Mouse (Mus musculus) mouse trophoblast stem cell (cell line): ENCODE results near the gene Pde2a.

Experiments used
- in situ Hi-C, 2 experiments: fragments of 300-500 bp; cut with MseI, MboI; formaldehyde crosslinking; loops; 2 replicates in 1 of 2; 3 replicates in 1 of 2; pipeline ENCODE4 v1.15.1; 2025

The Pde2a gene

DNA sequence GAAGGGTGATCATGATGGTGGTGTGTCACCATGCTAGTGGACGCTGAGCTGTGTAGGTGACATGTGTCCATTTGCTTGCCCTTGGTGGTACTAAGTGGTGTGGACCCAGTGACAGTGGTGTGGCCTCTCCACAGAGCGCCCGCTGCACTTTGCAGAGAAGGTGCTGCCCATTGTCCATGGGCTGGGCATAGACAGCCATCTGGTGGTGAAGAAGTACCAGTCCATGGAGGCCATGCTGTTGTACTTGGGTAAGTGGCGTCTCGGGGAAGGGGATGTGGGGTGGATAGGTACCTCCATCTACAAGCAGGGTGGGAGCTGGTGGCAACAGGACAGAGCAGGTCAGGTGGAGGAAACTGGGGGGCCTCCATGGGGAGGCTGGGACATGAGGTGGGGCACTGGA, 17.7 kb upstream of the Pde2a start:
- in situ Hi-C loops = no loop called here

DNA sequence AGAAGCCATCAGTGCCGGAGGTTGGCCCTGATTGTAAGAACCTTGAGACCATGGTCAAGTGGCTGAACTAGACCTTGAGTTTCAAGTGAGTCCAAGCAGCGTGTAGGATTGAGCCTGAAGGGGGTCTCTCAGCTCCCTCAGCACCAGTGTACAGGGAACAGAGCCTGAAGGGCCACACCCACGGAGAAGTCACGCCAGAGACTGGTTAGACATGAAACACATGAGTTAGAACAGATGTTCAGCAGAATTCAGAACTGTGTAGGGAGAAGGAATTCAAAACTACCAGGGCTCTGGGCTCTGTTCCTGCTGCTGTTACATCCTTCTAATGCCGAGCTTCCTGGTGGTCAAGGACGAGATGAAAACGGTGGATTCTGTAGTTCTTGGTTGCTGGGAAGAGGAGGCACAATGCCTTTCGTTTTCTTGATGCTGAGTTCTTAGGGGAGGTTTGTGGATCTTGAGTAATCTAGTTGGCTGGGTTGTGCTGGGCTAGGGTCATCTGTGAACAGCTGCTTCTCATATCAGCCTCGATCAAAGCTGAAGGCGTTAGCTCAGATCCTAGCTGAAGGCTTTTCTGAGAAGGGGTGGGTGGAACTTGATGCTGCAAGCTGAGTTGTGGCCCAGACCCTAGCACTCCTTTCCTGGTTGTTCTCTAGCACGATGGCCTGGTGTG, 11.1 kb upstream of the Pde2a start, which contains the start of gene Gm45837:
Gene Gm45837, plus strand, starts transcription at position 620 of the 670 bp plus-strand sequence.
- in situ Hi-C loops = no loop called here

DNA sequence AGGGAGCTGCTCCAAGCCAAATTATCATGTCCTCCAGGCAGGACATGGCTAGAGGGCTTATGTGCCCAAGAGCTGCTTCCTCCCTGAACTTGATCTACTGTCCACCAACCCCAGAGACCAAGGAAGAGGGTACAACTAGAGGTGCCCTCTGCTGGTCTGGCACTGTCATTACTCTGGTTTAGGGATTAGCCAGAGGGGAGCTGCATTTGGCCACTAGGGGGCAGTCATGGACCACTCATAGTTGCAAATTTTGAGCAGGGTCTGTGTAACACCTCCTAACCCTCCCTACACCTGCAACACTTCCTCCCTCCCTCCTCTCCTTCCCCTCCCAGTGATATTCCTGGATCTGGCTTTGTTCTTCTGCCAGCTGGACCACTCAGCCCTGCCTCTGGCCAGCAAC, 8.7 kb upstream of the Pde2a start:
- in situ Hi-C loops = no loop called here

DNA sequence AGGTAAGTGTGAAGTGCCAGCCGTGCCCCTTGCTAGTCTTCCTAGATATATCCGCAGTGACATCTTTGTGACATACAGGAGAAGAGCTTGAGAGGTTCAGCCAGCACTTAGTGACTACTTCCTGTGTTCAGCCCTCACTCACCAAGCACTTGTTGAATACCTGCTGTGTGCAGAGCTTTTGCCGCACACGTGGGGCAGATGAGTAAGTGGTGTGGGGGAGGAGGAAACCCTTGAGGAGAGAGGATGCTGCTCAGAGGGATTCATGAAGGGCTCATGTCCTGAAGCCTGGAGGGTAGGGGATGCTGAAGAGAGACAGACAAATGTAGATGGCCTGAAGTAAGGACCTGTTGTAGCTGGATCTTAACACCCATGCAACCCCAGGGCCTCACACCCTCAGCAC, 7.3 kb upstream of the Pde2a start:
- in situ Hi-C loops = no loop called here

DNA sequence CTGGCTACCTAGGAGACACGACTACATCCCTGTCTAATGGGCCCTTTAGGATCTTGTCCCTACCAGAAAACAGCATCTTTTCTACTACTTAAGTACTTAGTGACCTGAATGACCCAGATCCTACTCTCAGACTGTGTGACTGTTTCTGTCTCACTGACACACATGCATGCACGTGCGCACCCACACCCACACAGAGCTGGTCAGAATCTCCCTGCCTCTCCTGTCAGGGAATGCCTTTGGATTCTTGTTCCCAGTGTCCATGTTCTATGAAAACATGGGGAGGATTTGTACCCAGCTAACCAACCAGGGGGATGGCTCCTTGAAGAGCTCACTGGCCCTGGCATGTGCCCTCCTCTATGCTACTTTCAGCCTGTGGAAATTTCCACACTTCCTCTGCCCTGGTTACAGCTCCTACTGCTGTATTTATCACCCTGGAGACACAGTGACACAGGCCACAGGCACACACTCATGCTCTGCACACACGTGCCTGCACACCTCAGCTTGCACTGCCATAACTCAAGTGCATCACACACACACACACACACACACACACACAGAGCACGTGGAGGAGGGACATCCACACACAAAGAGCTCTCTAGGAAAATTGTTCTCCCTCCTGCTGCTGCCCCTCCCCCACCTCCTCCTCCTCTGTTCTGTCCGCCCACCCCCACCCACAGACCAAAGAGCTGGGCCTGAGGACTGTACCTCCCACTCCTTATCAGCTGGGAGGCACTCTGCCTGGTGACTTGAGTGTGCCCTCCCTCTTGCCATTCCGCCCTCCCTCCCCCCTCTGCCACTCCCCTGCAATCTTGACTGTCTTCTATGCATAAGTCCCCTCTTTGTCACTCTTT, 6.6 kb upstream of the Pde2a start:
- in situ Hi-C loops = no loop called here

DNA sequence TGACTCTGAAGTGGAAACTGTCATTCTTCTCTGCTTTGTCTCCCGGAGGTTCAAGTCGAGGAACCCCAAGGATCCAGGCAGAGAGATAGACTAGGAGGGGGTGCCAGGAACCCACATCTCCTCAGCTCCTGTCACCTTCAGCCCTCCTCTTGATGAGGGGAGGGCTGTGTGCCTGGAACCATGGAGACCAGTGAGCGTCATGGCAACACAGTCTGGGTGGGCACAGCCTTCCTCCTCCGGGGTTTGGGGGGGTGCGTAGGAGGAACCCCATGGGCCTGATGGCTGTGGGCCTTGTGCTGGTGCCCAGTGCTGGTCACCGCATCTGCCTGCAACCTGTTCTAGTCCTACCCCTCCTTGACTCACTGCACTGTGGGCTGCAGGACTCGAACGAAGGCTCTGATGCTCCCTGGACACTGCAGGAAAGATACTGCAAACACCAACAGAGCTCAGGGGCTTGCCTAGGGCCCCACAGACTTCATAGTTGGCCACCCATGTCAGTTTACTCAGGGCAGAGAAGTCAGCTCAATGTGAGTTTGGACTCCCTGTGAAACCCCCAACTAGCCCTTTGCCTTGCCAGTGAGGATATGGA, 5.9 kb upstream of the Pde2a start:
- in situ Hi-C loops = no loop called here

DNA sequence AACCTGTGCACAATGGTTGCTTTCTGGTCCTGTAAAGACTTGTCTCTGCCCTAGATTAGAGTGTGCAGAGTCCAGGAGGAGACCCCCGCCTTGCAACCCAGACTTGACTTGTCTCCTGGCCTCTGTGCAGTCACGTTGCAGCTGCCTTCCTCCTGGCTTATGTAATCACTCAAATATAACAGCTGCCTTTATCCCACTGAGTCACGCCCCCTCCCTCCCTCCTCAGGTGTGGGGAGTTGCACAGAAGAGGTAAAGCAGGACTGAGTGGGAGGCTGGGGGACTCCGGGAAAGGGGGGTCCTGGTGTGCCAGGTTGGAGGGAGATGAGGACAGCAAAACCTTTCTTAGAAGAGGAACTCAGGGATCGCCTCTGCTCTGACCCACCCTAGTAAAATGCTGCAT, 5.1 kb upstream of the Pde2a start:
- in situ Hi-C loops = no loop called here

DNA sequence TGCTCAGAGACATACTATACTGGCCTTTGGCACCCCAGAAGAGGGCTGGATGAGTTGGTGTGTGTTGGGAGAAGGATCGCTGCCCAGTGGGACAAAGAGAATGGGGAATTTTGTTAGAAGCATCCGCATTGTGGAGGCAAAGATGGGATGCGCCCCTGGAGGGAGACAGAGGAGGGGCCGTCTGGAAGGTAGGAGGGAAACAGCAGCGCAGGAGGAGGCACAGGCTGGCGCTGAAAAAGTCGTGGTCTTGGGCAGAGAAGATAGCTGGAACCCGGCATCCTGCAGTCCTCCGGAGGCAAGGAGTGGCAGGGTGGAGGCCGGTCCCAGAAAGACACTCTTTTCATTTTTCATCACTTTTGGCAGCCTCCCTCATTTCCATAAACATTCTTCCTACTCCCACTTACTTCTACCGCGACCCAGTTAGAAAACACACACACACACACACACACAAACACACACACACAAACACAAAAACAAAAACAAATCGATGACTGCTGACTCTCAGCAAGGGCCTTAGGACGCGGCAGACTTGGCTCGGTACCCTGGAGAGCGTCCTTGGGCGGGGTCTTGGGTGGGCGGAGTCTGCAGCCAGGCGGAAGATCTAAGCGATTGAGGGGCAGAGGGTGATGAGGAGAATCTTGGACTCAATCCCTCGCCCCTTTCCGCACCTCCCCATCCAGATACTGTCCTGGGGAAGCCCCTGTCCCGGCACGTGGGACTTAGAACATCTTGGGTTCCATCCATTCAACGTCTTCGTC, 2.3 kb upstream of the Pde2a start:
- in situ Hi-C loops = no loop called here

DNA sequence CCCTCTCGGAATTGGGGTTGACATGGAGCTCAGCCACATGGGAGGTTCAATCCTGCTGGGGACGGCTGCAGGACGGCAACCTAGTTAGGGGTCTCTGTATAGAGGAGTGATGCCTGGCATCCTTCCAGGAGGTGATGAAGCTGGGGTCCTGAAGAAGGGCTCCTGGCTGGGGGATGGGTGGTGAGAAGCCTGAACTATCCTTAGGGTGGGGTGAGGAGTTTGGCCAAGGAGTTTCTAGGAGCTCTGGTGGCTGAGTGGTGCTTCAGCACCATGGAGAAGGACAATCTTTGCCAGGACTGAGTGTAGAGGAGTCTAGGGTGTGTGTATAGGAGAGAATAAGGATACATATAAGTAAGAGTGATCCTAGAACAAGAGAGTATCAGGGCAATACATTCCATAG, 578 bp downstream of the Pde2a start:
- in situ Hi-C loops = no loop called here

DNA sequence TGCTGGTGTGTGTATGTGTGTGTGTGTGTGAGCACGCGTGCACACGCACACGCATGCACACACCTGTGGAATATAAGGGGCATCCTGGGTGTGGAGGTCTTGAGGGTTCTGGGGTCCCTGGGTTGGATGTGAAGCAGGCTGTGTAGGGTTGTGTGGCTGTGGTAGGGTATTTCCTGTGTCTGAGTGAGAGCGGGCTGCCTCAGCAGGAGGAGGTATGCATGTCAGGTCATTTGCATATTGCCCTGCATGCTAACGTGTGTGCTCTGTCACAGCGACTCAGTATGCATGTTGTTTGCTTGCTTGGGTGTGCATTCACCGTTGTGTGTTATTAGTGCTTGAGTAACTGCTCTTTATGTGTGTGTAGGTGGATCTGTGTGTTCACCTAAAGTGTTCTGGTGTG, 1.2 kb downstream of the Pde2a start:
- in situ Hi-C loops = no loop called here

DNA sequence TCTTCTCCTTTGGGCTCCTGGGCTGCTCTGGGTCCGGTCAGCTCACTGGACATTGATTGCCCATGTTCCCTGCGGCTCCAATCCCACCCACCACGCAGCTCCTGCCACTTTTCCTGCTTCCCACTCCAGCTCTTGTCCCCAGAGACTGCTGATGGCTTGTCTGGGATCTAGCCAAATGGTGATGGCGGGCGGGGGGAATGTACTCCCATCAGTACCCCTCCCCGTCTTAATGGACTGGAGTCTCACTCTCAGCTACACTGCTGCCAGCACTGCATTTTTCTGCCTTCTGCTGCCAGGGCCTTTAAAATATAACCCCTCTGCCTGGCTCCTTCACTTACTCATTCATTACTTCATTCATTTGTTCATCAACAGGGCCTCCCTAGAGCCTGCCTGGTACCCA, 2.5 kb downstream of the Pde2a start:
- in situ Hi-C loops = no loop called here

DNA sequence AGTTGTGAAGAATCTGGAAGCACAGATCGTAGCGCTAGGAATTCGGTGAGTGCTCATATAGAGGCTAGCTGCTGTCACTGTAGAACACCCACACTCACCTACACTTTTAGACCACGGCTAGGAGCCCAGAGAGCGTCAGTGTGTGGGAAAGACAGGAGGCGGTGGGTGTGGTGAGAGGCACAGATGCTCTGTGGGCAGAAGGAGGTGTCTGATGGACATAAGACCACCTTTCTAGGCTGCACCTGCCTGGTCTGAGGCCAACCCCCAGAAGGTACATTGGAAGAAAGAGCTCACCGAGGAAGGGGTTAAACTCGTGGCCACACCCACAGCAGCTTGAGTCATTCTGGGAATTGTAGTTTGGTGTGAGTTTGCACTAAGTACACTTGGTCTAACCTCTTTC, 5.2 kb downstream of the Pde2a start:
- in situ Hi-C loops = loop anchor here (25.0 kb wide), 2 partner anchors 111 to 211 kb away; no protein-coding TSS in a partner anchor

DNA sequence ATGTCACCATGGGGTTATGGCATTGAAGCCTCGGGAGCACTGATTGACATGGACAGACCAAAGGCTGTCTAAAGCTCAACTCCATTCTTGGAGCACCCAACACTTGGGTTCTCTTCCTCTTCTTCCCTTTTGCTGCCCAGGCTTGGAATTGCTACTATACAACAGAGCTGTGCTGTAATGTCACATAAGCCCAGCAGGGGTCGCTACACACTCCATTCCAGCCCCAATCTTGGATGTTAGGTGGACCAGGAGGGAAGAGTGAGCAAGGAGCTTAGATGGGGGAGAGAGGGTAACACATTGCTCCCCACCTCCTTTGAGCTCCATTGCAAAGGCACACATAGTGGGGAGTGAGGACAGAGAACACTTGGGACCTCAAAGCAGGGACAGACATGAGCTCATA, 6.2 kb downstream of the Pde2a start:
- in situ Hi-C loops = loop anchor here (25.0 kb wide), 2 partner anchors 110 to 210 kb away; no protein-coding TSS in a partner anchor

DNA sequence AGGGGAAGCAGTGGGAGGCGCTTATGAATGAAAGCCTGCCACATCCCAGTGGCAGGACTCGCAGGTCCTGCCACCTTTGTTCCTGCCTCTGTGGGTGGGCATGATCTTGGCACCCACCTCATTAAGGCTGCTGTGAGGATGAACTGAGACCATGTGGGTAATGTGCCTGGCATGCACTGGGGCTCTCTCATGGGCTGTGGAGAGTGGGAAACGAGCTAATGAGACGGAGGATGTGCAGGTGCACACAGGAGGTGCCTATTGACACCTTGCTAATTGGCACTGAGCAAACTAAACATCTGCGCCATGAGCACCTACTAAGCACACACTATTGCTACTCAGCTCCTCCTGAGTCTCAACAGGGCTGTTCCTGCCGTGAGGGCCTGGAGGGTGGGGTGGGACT, 13.5 kb downstream of the Pde2a start:
- in situ Hi-C loops = loop anchor here (25.0 kb wide), 2 partner anchors 102 to 202 kb away; no protein-coding TSS in a partner anchor

DNA sequence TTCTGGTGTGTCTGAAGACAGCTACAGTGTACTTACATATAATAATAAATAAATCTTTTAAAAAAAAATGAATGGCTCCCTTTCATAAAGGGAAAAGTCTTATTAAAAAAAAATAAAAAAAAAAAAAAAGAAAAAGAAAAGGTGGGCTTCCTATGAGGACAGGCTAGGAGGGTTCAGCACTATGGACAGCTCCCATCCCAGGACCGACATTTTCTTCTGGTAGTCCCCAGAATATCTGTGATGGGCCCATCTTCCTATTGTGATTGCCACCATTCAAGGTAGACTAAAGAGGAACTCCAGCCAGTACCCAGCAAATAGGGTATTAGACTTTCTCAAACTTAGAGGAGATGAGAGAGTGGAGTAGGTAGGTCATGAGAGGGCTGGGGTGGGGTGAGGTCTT, 16.4 kb downstream of the Pde2a start:
- in situ Hi-C loops = loop anchor here (25.0 kb wide), 2 partner anchors 99 to 199 kb away; no protein-coding TSS in a partner anchor

DNA sequence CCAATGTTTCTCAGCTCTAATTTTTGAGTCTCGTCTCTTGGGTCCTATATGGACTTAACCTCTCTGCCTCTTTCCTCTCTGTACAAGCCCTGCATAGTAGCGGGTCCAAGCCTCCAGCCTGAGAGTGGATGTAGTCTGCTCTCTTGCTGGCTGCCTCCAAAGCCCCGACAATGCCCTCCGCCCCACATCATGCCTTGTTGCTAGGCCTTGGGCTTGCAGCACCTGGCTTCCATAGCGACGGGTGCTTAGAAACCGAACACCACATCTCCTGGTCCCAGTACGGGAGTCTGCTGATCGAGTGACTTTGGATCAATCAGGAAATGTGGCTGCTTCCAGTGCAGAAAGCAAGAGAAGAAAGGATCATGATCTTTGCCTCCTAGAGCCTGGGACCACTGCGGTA, 21.6 kb downstream of the Pde2a start:
- in situ Hi-C loops = loop anchor here (25.0 kb wide), 2 partner anchors 94 to 194 kb away; no protein-coding TSS in a partner anchor

DNA sequence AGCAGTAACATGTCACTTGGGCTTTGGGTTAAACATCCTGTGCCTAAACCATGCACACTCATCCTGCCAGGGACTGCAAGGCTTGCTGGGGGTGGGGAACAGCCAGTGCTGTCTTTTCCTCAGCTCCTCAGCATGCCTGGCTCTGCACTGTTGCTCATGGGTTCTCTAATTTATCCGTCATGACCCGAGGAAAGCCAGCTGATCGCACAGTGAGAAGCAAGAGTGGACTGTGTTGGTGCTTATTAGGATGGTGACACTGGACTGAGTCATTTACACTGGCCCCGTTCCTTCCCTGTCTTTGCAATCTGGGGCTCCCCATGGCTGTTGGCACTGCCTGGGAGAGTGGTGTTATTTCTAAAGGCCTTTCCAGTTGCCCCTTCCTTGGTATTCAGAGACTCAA, 22.7 kb downstream of the Pde2a start:
- in situ Hi-C loops = loop anchor here (25.0 kb wide), 2 partner anchors 93 to 193 kb away; no protein-coding TSS in a partner anchor

DNA sequence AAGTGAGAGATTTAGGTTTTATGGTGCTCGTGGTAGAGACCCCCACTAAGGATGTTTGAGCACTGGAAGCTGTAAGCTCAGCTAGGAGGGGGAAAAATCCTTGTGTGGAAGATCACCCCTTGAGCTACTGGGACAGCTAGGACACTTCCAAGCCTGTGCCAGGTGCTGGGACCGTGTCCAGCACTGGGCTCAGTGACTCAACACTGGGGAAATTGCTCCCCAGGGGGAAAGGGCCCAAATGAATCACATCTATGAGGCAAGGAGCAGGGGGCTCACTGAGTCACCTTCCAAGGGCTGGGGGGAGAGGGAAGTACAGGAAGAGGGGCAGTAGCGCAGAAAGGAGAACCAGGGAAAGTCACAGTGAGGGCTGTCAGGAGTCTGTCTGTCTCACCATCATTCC, 28.4 kb downstream of the Pde2a start:
- in situ Hi-C loops = loop anchor here (5.0 to 25.0 kb wide), 3 partner anchors 52 to 187 kb away; no protein-coding TSS in a partner anchor

DNA sequence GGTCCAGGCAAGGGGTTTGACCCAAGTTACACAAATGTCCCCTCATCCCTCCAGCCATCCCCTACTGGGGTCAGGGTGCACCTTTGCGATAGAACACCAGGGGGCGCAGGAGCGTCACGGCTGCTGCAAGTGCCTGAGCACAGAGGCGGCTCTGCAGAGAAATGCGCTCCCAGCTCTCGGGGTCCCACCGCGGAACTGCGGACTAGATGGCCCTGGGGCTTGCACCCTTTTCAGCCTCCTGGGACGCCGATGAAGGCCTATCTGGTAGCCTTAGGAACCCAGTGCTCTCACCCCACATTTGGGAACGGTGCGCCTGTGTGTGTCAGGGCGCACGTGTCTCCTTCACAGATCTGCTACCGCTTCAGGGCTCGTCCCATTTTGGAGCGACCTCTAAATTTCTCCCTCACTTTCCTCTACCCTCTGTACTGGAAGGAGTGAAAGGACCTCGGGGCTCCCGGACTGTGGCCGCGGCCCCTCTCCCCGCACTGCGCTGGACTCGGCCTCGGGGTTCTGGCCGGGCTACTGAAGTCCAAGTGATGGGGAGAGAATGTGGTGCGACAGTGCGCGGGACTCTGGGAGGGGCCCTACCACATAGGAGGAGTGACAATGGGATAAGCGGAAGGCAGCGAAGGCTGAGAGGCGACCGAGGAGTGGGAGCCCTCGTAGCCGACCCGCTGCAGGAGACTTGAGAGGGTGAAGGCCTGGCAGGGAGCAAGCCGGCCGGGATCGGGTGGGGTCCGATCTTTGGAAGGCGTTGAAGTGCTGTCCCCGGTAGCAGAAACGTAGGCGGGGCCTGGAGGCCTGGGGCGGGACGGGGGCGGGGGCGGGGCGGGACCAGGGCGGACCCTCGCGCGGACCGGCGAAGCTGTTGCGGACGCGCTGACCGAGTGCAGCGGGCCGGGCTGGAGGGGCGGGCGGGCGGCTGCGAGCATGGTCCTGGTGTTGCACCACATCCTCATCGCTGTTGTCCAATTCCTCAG, 29.2 kb downstream of the Pde2a start:
- in situ Hi-C loops = loop anchor here in 1 of 2 experiments (5.0 kb wide), 1 partner anchor 52 kb away; no protein-coding TSS in a partner anchor

DNA sequence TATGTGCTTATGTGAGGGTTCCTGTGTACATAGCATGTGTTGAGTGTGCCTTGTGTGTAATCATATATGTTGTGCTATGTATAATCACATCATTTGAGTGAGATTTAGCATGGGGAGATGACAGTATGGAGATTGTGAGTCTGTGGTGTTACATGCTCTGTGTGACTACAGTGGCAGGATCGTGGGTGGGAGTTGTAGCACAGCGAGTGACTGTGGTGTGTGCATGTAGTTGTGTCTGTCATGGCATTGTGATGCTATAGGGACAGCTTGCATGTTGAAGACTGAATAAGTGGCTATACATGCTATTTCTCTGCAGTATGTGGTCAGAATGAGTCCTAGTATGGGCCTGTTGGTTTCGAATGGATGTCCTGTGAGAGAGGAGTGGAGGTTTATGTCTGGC, 31.2 kb downstream of the Pde2a start:
- in situ Hi-C loops = loop anchor here in 1 of 2 experiments (5.0 kb wide), 1 partner anchor 50 kb away; no protein-coding TSS in a partner anchor
